Mouse (Mus musculus) limb, embryonic 11.5 days (tissue): ENCODE measurements around the gene Baz2b. TPM values are rescaled to one million over a fixed set of nuclear protein-coding genes. Genes with fewer than 3 reads are reported as not detected.

ENCODE experiments used
- ATAC-seq: fragments of 200-750 bp; cut with Nextera tagmentation; 2 replicates; pipeline ENCODE4 v1.8.0; 2017; ENCODE audit warnings: low read depth; ENCODE audit not compliant: insufficient number of reproducible peaks, low FRiP score, low TSS enrichment
- DNase-seq: peaks from one replicate; pipeline ENCODE4 v3.0.0-alpha.2; 2015; ENCODE audit warnings: low spot score
- H3K27ac ChIP-seq: fragments of 300-500 bp; sonication (generic); replicated peaks from 2 replicates; pipeline ENCODE4 v1.5.1; 2014; ENCODE audit warnings: low read depth, mild to moderate bottlenecking, low read length
- H3K27me3 ChIP-seq: fragments of 300-500 bp; sonication (generic); 2 replicates; pipeline ENCODE4 v1.6.1; 2014; ENCODE audit warnings: mild to moderate bottlenecking, low read length, mixed read lengths; ENCODE audit not compliant: control insufficient read depth, insufficient read depth
- H3K36me3 ChIP-seq: fragments of 300-500 bp; sonication (generic); 2 replicates; pipeline ENCODE4 v1.6.1; 2014; ENCODE audit warnings: mild to moderate bottlenecking, low read length, moderate library complexity, mixed read lengths; ENCODE audit not compliant: control insufficient read depth, insufficient read depth
- H3K4me1 ChIP-seq: fragments of 300-500 bp; sonication (generic); 2 replicates; pipeline ENCODE4 v1.6.1; 2014; ENCODE audit warnings: low read length, mixed read lengths; ENCODE audit not compliant: control insufficient read depth, insufficient read depth
- H3K4me2 ChIP-seq: fragments of 300-500 bp; sonication (generic); 2 replicates; pipeline ENCODE4 v1.6.1; 2014; ENCODE audit warnings: low read depth, mild to moderate bottlenecking, moderate library complexity; ENCODE audit not compliant: severe bottlenecking
- H3K4me3 ChIP-seq: fragments of 300-500 bp; sonication (generic); 2 replicates; pipeline ENCODE4 v1.5.1; 2014; ENCODE audit warnings: low read depth, low read length
- H3K9ac ChIP-seq: fragments of 300-500 bp; sonication (generic); 2 replicates; pipeline ENCODE4 v1.6.1; 2014; ENCODE audit warnings: mild to moderate bottlenecking, low read length
- H3K9me3 ChIP-seq: fragments of 300-500 bp; sonication (generic); 2 replicates; pipeline ENCODE4 v1.6.1; 2016; ENCODE audit warnings: low read length; ENCODE audit not compliant: control insufficient read depth
- WGBS: fragments of 180-500 bp; shearing (Covaris S2); extraction: QIAGEN DNeasy Blood & Tissue Kit; methylation state at CpG from one replicate; pipeline ENCODE4 v1.1.7; 2014; 5-methylcytosine and 5-hydroxymethylcytosine counted together
- polyA plus RNA-seq: library from polyadenylated mRNA; unstranded; fragments of >200 nt; fragmentation: Nextera tagmentation; extraction: Ambion mirVana; gene quantifications from 2 replicates; pipeline ENCODE4 v1.2.1, GENCODE M21; 2014

The Baz2b gene
- polyA plus RNA-seq, 1 experiment from 2014 or later, result 64.2 TPM

- Histone ChIP-seq H3K27ac (no peak overlapping the region), H3K4me3 (no peak overlapping the region), H3K36me3 (peaks cover 3% of the 10 kb centered on the region; the same call in 1 of the 2 replicates), H3K4me2 (no peak overlapping the region), H3K27me3 (no peaks in the 10 kb centered on the region), H3K9me3 (no peaks in the 10 kb centered on the region), H3K4me1 (no peaks in the 10 kb centered on the region), H3K9ac (no peak overlapping the region)
- ATAC-seq (no peak), DNase-seq (no peak)
- 87% methylated on average over 6 of the region's 6 CpGs for whole genome bisulfite sequencing
Measured at GRCm38 (mm10) chr2:59966454-59966853, 243.2 kb downstream of the Baz2b start.

GRCm38 (mm10) chr2:59963011-59963410 lies 246.6 kb downstream of the Baz2b start:
- DNase-seq (no peak), ATAC-seq (no peak)
- H3K9me3 ChIP-seq, result no peaks in the 10 kb centered on the region
- no peaks in the 10 kb centered on the region for H3K4me1 ChIP-seq
- no peaks in the 10 kb centered on the region for H3K27me3 ChIP-seq
- 85% methylated on average over 5 of the region's 5 CpGs for WGBS
- no peak overlapping the region for H3K27ac ChIP-seq
- H3K36me3 ChIP-seq, result no peaks in the 10 kb centered on the region; the same call in 1 of the 2 replicates
- no peak overlapping the region for H3K4me3 ChIP-seq
- no peak overlapping the region for H3K9ac ChIP-seq
- no peak overlapping the region for H3K4me2 ChIP-seq

- Histone ChIP-seq H3K27ac (no peak overlapping the region), H3K4me1 (no peaks in the 10 kb centered on the region), H3K36me3 (no peaks in the 10 kb centered on the region; the same call in 1 of the 2 replicates), H3K27me3 (no peaks in the 10 kb centered on the region), H3K4me2 (no peak overlapping the region), H3K9ac (no peak overlapping the region), H3K9me3 (no peaks in the 10 kb centered on the region), H3K4me3 (no peak overlapping the region)
- WGBS, result 84% methylated on average over 4 of the region's 4 CpGs
- no peak for ATAC-seq
- DNase-seq, result no peak
Measured at GRCm38 (mm10) chr2:59962579-59962978, 247.1 kb downstream of the Baz2b start.

GRCm38 (mm10) chr2:59960495-59960772 lies 249.2 kb downstream of the Baz2b start:
- H3K4me1 ChIP-seq, result no peaks in the 10 kb centered on the region
- WGBS, result 97% methylated on average over 2 of the region's 2 CpGs
- no peaks in the 10 kb centered on the region for H3K9me3 ChIP-seq
- no peaks in the 10 kb centered on the region for H3K27me3 ChIP-seq
- no peak overlapping the region for H3K4me3 ChIP-seq
- no peak overlapping the region for H3K4me2 ChIP-seq
- no peak for DNase-seq
- no peaks in the 10 kb centered on the region; the same call in 1 of the 2 replicates for H3K36me3 ChIP-seq
- no peak overlapping the region for H3K9ac ChIP-seq
- no peak overlapping the region for H3K27ac ChIP-seq
- no peak for ATAC-seq

GRCm38 (mm10) chr2:59959668-59960494 lies 249.8 kb downstream of the Baz2b start:
- H3K4me1 ChIP-seq, result no peaks in the 10 kb centered on the region
- H3K9ac ChIP-seq, result no peak overlapping the region
- H3K4me3 ChIP-seq, result no peak overlapping the region
- DNase-seq, result no peak
- no peaks in the 10 kb centered on the region for H3K9me3 ChIP-seq
- 93% methylated on average over 14 of the region's 14 CpGs for WGBS
- ATAC-seq, result no peak
- H3K27ac ChIP-seq, result no peak overlapping the region
- H3K4me2 ChIP-seq, result no peak overlapping the region
- no peaks in the 10 kb centered on the region; the same call in 1 of the 2 replicates for H3K36me3 ChIP-seq
- H3K27me3 ChIP-seq, result no peaks in the 10 kb centered on the region

- H3K4me1 ChIP-seq, result no peaks in the 10 kb centered on the region
- H3K4me3 ChIP-seq, result no peak overlapping the region
- no peak overlapping the region for H3K4me2 ChIP-seq
- H3K36me3 ChIP-seq, result no peaks in the 10 kb centered on the region; the same call in 1 of the 2 replicates
- H3K27ac ChIP-seq, result no peak overlapping the region
- WGBS, result 92% methylated on average over 6 of the region's 6 CpGs
- ATAC-seq (no peak), DNase-seq (no peak)
- no peaks in the 10 kb centered on the region for H3K27me3 ChIP-seq
- H3K9ac ChIP-seq, result no peak overlapping the region
- no peaks in the 10 kb centered on the region for H3K9me3 ChIP-seq
Measured at GRCm38 (mm10) chr2:59958543-59958942, 251.1 kb downstream of the Baz2b start.

GRCm38 (mm10) chr2:59955916-59956315 lies 253.7 kb downstream of the Baz2b start:
- no peaks in the 10 kb centered on the region; the same call in 1 of the 2 replicates for H3K36me3 ChIP-seq
- 88% methylated on average over 7 of the region's 7 CpGs for WGBS
- no peak overlapping the region for H3K4me3 ChIP-seq
- no peak overlapping the region for H3K27ac ChIP-seq
- no peaks in the 10 kb centered on the region for H3K27me3 ChIP-seq
- H3K4me2 ChIP-seq, result no peak overlapping the region
- ATAC-seq, result no peak
- no peak overlapping the region for H3K9ac ChIP-seq
- DNase-seq, result no peak
- H3K4me1 ChIP-seq, result no peaks in the 10 kb centered on the region
- H3K9me3 ChIP-seq, result no peaks in the 10 kb centered on the region

- ATAC-seq, result no peak
- Histone ChIP-seq H3K9me3 (no peaks in the 10 kb centered on the region), H3K9ac (no peak overlapping the region), H3K4me3 (no peak overlapping the region), H3K4me2 (no peak overlapping the region), H3K27me3 (no peaks in the 10 kb centered on the region), H3K36me3 (no peaks in the 10 kb centered on the region; the same call in 1 of the 2 replicates), H3K4me1 (no peaks in the 10 kb centered on the region), H3K27ac (no peak overlapping the region)
- WGBS, result 80% methylated on average over 3 of the region's 3 CpGs
- no peak for DNase-seq
Measured at GRCm38 (mm10) chr2:59954791-59955190, 254.8 kb downstream of the Baz2b start.
